In genomic region chr3:52017439-52018102, GRCm38 (mm10) we compare ENCODE assay signal across 8 mouse cellular contexts.
DNase-seq lines count a peak whose midpoint lies in the region; ATAC-seq lines count a peak whose summit lies in the region.

No protein-coding gene starts in this region.

- H3K27ac ChIP-seq in heart, embryonic 11.5 days (ENCODE audit: low read depth, low read length) = no peak overlapping the region
- H3K27ac ChIP-seq in liver, embryonic 13.5 days = no peak overlapping the region
- H3K27ac ChIP-seq in midbrain, embryonic 13.5 days = no peak overlapping the region
- no peak overlapping the region for H3K27ac ChIP-seq in midbrain, embryonic 14.5 days (replicated peaks; ENCODE audit: low read depth, low read length)

- 26% methylated on average over 17 of the region's 17 CpGs for WGBS in heart, embryonic 11.5 days (ENCODE audit: insufficient replicate concordance)
- 62% methylated on average over 17 of the region's 17 CpGs for WGBS in liver, embryonic 13.5 days (ENCODE audit: insufficient replicate concordance)
- WGBS in midbrain, embryonic 13.5 days = 77% methylated on average over 17 of the region's 17 CpGs
- WGBS in midbrain, embryonic 14.5 days = 74% methylated on average over 17 of the region's 17 CpGs

- peak overlapping the region; percentile 38 for H3K4me2 ChIP-seq in heart, embryonic 11.5 days
- H3K4me2 ChIP-seq in liver, embryonic 13.5 days = peak overlapping the region; percentile 24
- H3K4me2 ChIP-seq in midbrain, embryonic 13.5 days (replicated peaks) = no peak overlapping the region
- H3K4me2 ChIP-seq in midbrain, embryonic 14.5 days (ENCODE audit: low read length) = no peak overlapping the region

- H3K9ac ChIP-seq in heart, embryonic 11.5 days (ENCODE audit: low read depth, low read length) = no peak overlapping the region
- no peak overlapping the region for H3K9ac ChIP-seq in liver, embryonic 13.5 days
- no peak overlapping the region for H3K9ac ChIP-seq in midbrain, embryonic 13.5 days (replicated peaks)
- no peak overlapping the region for H3K9ac ChIP-seq in midbrain, embryonic 14.5 days (replicated peaks; ENCODE audit: low read length)

- H3K36me3 ChIP-seq in heart, embryonic 11.5 days (ENCODE audit: control insufficient read depth, insufficient read depth, low read length) = no peaks in the 10 kb centered on the region
- H3K36me3 ChIP-seq in liver, embryonic 13.5 days = no peaks in the 10 kb centered on the region
- no peaks in the 10 kb centered on the region for H3K36me3 ChIP-seq in midbrain, embryonic 13.5 days
- H3K36me3 ChIP-seq in midbrain, embryonic 14.5 days (ENCODE audit: control insufficient read depth, insufficient read depth, low read length) = no peaks in the 10 kb centered on the region

- ATAC-seq in heart, embryonic 11.5 days (replicated peaks; ENCODE audit: insufficient number of reproducible peaks, low FRiP score, low TSS enrichment) = no peak
- no peak for ATAC-seq in liver, embryonic 13.5 days (ENCODE audit: low read depth)
- no peak for ATAC-seq in midbrain, embryonic 13.5 days
- no peak for ATAC-seq in midbrain, embryonic 14.5 days (ENCODE audit: low FRiP score, low TSS enrichment)

- H3K4me1 ChIP-seq in heart, embryonic 11.5 days (ENCODE audit: control insufficient read depth, insufficient read depth, low read length) = peaks cover 3% of the 10 kb centered on the region; the same call in 1 of the 2 replicates
- H3K4me1 ChIP-seq in liver, embryonic 13.5 days (replicated peaks) = peaks cover 6% of the 10 kb centered on the region; the same call in 1 of the 2 replicates
- peaks cover 5% of the 10 kb centered on the region; the same call in 1 of the 2 replicates for H3K4me1 ChIP-seq in midbrain, embryonic 13.5 days (replicated peaks)
- H3K4me1 ChIP-seq in midbrain, embryonic 14.5 days (ENCODE audit: control insufficient read depth, insufficient read depth, low read length) = no peaks in the 10 kb centered on the region

- H3K27me3 ChIP-seq in heart, embryonic 11.5 days (ENCODE audit: control insufficient read depth, insufficient read depth, low read length) = no peaks in the 10 kb centered on the region
- no peaks in the 10 kb centered on the region for H3K27me3 ChIP-seq in liver, embryonic 13.5 days
- H3K27me3 ChIP-seq in midbrain, embryonic 13.5 days = no peaks in the 10 kb centered on the region
- H3K27me3 ChIP-seq in midbrain, embryonic 14.5 days (ENCODE audit: control insufficient read depth, insufficient read depth, low read length) = no peaks in the 10 kb centered on the region

- peak overlapping the region; percentile 4; the same call in 1 of the 2 replicates for H3K4me3 ChIP-seq in heart, embryonic 11.5 days (ENCODE audit: low read depth, low read length)
- H3K4me3 ChIP-seq in liver, embryonic 13.5 days (replicated peaks) = 0 out of 2 replicates have a peak overlapping the region, but pooled peaks have one; percentile 2
- no peak overlapping the region for H3K4me3 ChIP-seq in midbrain, embryonic 13.5 days (replicated peaks)
- H3K4me3 ChIP-seq in midbrain, embryonic 14.5 days (replicated peaks; ENCODE audit: low read depth, low read length) = no peak overlapping the region

- H3K9me3 ChIP-seq in heart, embryonic 11.5 days (replicated peaks; ENCODE audit: control insufficient read depth, low read length) = no peaks in the 10 kb centered on the region
- H3K9me3 ChIP-seq in liver, embryonic 13.5 days (replicated peaks) = no peaks in the 10 kb centered on the region
- H3K9me3 ChIP-seq in midbrain, embryonic 13.5 days = no peaks in the 10 kb centered on the region
- H3K9me3 ChIP-seq in midbrain, embryonic 14.5 days (ENCODE audit: control insufficient read depth, low read length) = no peaks in the 10 kb centered on the region

- DNase-seq in kidney, postnatal 25 days = peak; percentile 36 to 44
- DNase-seq in kidney, postnatal 14 days = no peak
- DNase-seq in adipocyte (ENCODE audit: low spot score) = peak; percentile 26
- DNase-seq in liver, embryonic 13.5 days = no peak
- DNase-seq in cerebellum, postnatal 36 days = no peak
- no peak for DNase-seq in midbrain, embryonic 14.5 days

Comparison
In these comparisons a context has a peak if more than half of its experiments do, and no peak if none do; other contexts are left out.
1. DNase-seq: peak in kidney, postnatal 25 days (2 of 2) and adipocyte (single experiment); none in kidney, postnatal 14 days (single experiment), liver, embryonic 13.5 days (single experiment), cerebellum, postnatal 36 days (0 of 2) and midbrain, embryonic 14.5 days (single experiment).
2. H3K4me2 ChIP-seq: peak in heart, embryonic 11.5 days (single experiment) and liver, embryonic 13.5 days (single experiment); none in midbrain, embryonic 13.5 days (single experiment) and midbrain, embryonic 14.5 days (single experiment).
3. H3K4me3 ChIP-seq: peak in heart, embryonic 11.5 days (single experiment) and liver, embryonic 13.5 days (single experiment); none in midbrain, embryonic 13.5 days (single experiment) and midbrain, embryonic 14.5 days (single experiment).